Mouse (Mus musculus) MEL (cell line): ENCODE results near the gene Dydc2. TPM values are rescaled to one million over a fixed set of nuclear protein-coding genes. Genes with fewer than 3 reads are reported as not detected.

Experiments used
- DNase-seq: peaks from one replicate; pipeline ENCODE4 v3.0.0; 2011; ENCODE audit warnings: low read depth, low spot score
- H3K27ac ChIP-seq: 2 replicates; pipeline ENCODE4 v1.5.1; 2012; ENCODE audit warnings: low read depth, mild to moderate bottlenecking, control low read depth, low read length, moderate library complexity; ENCODE audit not compliant: control insufficient read depth
- H3K27me3 ChIP-seq, 2 experiments: fragments of 150-350 bp in 1 of 2; sonication (generic) in 1 of 2; 2 replicates each; pipeline ENCODE4 v1.6.1; 2012; ENCODE audit warnings: low read length in 2 of 2, mild to moderate bottlenecking in 2 of 2, improper control_type of control experiment in 1 of 2, moderate library complexity in 1 of 2; ENCODE audit not compliant: insufficient read depth in 2 of 2, control insufficient read depth in 1 of 2
- H3K36me3 ChIP-seq, 2 experiments: 2 replicates each; pipeline ENCODE4 v1.6.1; 2012 to 2014; ENCODE audit warnings: low read length in 2 of 2, improper control_type of control experiment in 1 of 2, inconsistent platforms in 1 of 2, mild to moderate bottlenecking in 1 of 2; ENCODE audit not compliant: insufficient read depth in 2 of 2, control insufficient read depth in 1 of 2
- H3K4me1 ChIP-seq, 2 experiments: fragments of 150-350 bp in 1 of 2; sonication (generic) in 1 of 2; 2 replicates each; pipeline ENCODE4 v1.6.1; 2012; ENCODE audit warnings: low read length in 2 of 2, improper control_type of control experiment in 1 of 2, mild to moderate bottlenecking in 1 of 2; ENCODE audit not compliant: insufficient read depth in 2 of 2, control insufficient read depth in 1 of 2
- H3K4me3 ChIP-seq, 2 experiments: fragments of 150-350 bp in 1 of 2; sonication (generic) in 1 of 2; 2 replicates each; pipeline ENCODE4 v1.5.1; 2012; ENCODE audit warnings: low read depth in 2 of 2, low read length in 2 of 2, mild to moderate bottlenecking in 2 of 2, moderate library complexity in 2 of 2, control low read depth in 1 of 2, improper control_type of control experiment in 1 of 2; ENCODE audit not compliant: control insufficient read depth in 1 of 2, insufficient read depth in 1 of 2
- H3K79me2 ChIP-seq: 2 replicates; pipeline ENCODE4 v1.6.1; 2012; ENCODE audit warnings: mild to moderate bottlenecking, low read length, moderate library complexity; ENCODE audit not compliant: control insufficient read depth, poor library complexity, insufficient read depth
- H3K9ac ChIP-seq: 2 replicates; pipeline ENCODE4 v1.6.1; 2012; ENCODE audit warnings: low read depth, mild to moderate bottlenecking, control low read depth, low read length, moderate library complexity; ENCODE audit not compliant: control insufficient read depth, poor library complexity, severe bottlenecking
- H3K9me3 ChIP-seq: fragments of 150-350 bp; sonication (generic); replicated peaks from 2 replicates; pipeline ENCODE4 v1.6.1; 2012; ENCODE audit warnings: mild to moderate bottlenecking, low read length, improper control_type of control experiment, moderate library complexity; ENCODE audit not compliant: insufficient read depth
- CTCF ChIP-seq, 3 experiments: IDR thresholded peaks in 2 of 3; conservative IDR thresholded peaks in 1 of 3; 2 replicates each; pipeline ENCODE4 v1.5.1; 2011 to 2012; ENCODE audit warnings: low read length in 3 of 3, low read depth in 2 of 3, mild to moderate bottlenecking in 2 of 3, improper control_type of control experiment in 1 of 3, inconsistent platforms in 1 of 3, mixed read lengths in 1 of 3, moderate library complexity in 1 of 3; ENCODE audit not compliant: control insufficient read depth in 1 of 3, insufficient read depth in 1 of 3, poor library complexity in 1 of 3, severe bottlenecking in 1 of 3
- E2F4 ChIP-seq: IDR thresholded peaks from 2 replicates; pipeline ENCODE4 v1.6.1; 2011; ENCODE audit warnings: low read depth, low read length, improper control_type of control experiment, borderline replicate concordance
- GATA1 ChIP-seq: IDR thresholded peaks from 2 replicates; pipeline ENCODE4 v1.6.1; 2011; ENCODE audit warnings: low read depth, low read length, improper control_type of control experiment
- MAFK ChIP-seq: IDR thresholded peaks from 2 replicates; pipeline ENCODE4 v1.6.1; 2011; ENCODE audit warnings: low read depth, mild to moderate bottlenecking, low read length, improper control_type of control experiment, borderline replicate concordance
- MEF2A ChIP-seq: IDR thresholded peaks from 2 replicates; pipeline ENCODE4 v1.6.1; 2014; ENCODE audit warnings: low read depth, mild to moderate bottlenecking, inconsistent platforms, low read length, improper control_type of control experiment; ENCODE audit not compliant: poor library complexity, insufficient replicate concordance, severe bottlenecking; ENCODE audit errors: extremely low read depth
- MXI1 ChIP-seq: IDR thresholded peaks from 2 replicates; pipeline ENCODE4 v1.6.1; 2011; ENCODE audit warnings: mild to moderate bottlenecking, low read depth, low read length, improper control_type of control experiment
- NELFE ChIP-seq: IDR thresholded peaks from 2 replicates; pipeline ENCODE4 v1.6.1; 2011; ENCODE audit warnings: low read depth, low read length, improper control_type of control experiment
- NRF1 ChIP-seq: IDR thresholded peaks from 2 replicates; pipeline ENCODE4 v1.6.1; 2014; ENCODE audit warnings: low read depth, mild to moderate bottlenecking, inconsistent platforms, low read length, improper control_type of control experiment, moderate library complexity; ENCODE audit not compliant: poor library complexity, insufficient read depth, severe bottlenecking
- RAD21 ChIP-seq: IDR thresholded peaks from 2 replicates; pipeline ENCODE4 v1.6.1; 2011; ENCODE audit warnings: mild to moderate bottlenecking, low read depth, low read length, improper control_type of control experiment
- SIN3A ChIP-seq: IDR thresholded peaks from 2 replicates; pipeline ENCODE4 v1.6.1; 2012; ENCODE audit warnings: low read length, improper control_type of control experiment, inconsistent platforms
- SMC3 ChIP-seq: IDR thresholded peaks from 2 replicates; pipeline ENCODE4 v1.6.1; 2011; ENCODE audit warnings: low read depth, low read length, improper control_type of control experiment
- TAL1 ChIP-seq: IDR thresholded peaks from 2 replicates; pipeline ENCODE4 v1.6.1; 2012; ENCODE audit warnings: mild to moderate bottlenecking, inconsistent platforms, low read length, moderate library complexity, mixed read lengths
- TBP ChIP-seq: IDR thresholded peaks from 2 replicates; pipeline ENCODE4 v1.8.0; 2011; ENCODE audit warnings: low read depth, low read length, improper control_type of control experiment
- USF1 ChIP-seq: IDR thresholded peaks from 2 replicates; pipeline ENCODE4 v1.6.1; 2014; ENCODE audit warnings: low read depth, mild to moderate bottlenecking, inconsistent platforms, low read length, improper control_type of control experiment, moderate library complexity
- ZMIZ1 ChIP-seq: IDR thresholded peaks from 2 replicates; pipeline ENCODE4 v1.6.1; 2012; ENCODE audit warnings: low read depth, mild to moderate bottlenecking, inconsistent platforms, low read length, improper control_type of control experiment, moderate library complexity
- polyA plus RNA-seq, 2 experiments: library from polyadenylated mRNA; stranded (reverse) in 1 of 2; unstranded in 1 of 2; fragments of >175 nt in 1 of 2; fragments of >200 nt in 1 of 2; gene quantifications; 2 replicates each; pipeline versions ENCODE4 v1.2.1 to v1.2.4; 2012; ENCODE audit warnings: low replicate concordance in 2 of 2, low read depth in 1 of 2; ENCODE audit not compliant: insufficient read length in 2 of 2, insufficient read depth in 1 of 2, missing spikeins in 1 of 2
- total RNA-seq: library from RNA; depleted of rRNA; stranded (reverse); fragments of 300-350 nt; gene quantifications from 2 replicates; pipeline ENCODE4 v1.2.3, GENCODE M21; 2012

The Dydc2 gene
- total and polyA plus RNA-seq, 3 experiments = not detected

DNA sequence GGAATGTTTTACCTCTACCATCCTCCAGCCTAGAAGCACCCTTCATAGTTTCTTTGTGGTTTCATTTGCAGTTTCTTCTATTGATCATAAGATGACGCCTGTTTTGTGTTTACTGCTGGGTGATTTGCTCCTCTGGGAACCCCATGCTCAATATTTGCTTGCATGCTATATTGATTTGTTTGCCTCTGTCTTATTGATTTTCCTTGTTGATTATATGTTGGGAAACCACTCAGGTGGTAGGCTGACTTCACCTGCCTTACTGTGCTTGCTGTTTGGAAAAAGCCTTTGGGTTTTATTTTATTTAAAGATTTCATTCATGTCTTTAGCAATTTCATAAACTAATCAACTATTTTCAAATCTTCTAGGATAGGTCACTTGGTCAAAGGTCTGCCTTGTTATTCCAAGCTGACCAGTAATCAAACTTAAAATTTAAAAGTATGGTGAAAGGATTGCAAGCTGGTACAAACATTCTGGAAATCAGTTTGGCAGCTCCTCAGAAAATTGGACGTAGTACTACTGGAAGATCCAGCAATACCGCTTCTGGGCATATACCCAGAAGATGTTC is 27.4 kb upstream of the Dydc2 start:
- Histone ChIP-seq H3K9me3 (no peaks in the 10 kb centered on the region), H3K4me3 (no peak overlapping the region), H3K27me3 (no peaks in the 10 kb centered on the region), H3K79me2 (no peaks in the 10 kb centered on the region), H3K9ac (no peak overlapping the region), H3K36me3 (no peaks in the 10 kb centered on the region), H3K4me1 (no peaks in the 10 kb centered on the region), H3K27ac (no peak overlapping the region)
- DNase-seq = no peak
- no peak for TF ChIP-seq GATA1
- no peak for TF ChIP-seq SMC3
- no peak for TF ChIP-seq MXI1
- TF ChIP-seq E2F4 = no peak
- TF ChIP-seq CTCF (IDR thresholded peaks at IDR 0.05 in 2 of 3, conservative IDR thresholded peaks at IDR 0.05 in 1 of 3; ENCODE audit: control insufficient read depth in 1 of 3, insufficient read depth in 1 of 3, low read depth in 2 of 3, low read length in 3 of 3, poor library complexity in 1 of 3, severe bottlenecking in 1 of 3) = no peak
- TF ChIP-seq NRF1 = no peak
- TF ChIP-seq TBP = no peak
- no peak for TF ChIP-seq MAFK
- no peak for TF ChIP-seq TAL1
- TF ChIP-seq ZMIZ1 = no peak
- TF ChIP-seq USF1 = no peak
- TF ChIP-seq MEF2A = no peak

DNA sequence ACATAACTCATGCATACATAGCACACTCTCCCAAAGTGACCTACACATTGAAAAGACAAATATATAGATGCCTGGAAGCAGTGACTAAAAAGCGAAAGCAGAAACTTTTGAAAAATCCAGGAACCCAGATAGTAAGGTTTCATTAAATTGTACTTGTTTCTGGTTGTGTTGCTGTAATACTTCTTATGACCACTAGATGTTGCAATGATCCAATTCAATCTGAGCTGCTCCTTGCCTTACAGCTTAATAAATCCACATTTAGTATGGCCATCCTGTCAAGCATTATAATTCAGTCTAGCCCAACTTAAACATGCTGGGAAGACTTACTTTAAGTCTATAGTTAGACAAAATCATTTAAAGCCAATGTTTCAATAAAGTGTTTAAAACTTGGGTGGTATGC is 25.1 kb upstream of the Dydc2 start:
- no peaks in the 10 kb centered on the region for H3K79me2 ChIP-seq
- H3K9ac ChIP-seq = no peak overlapping the region
- no peak overlapping the region for H3K27ac ChIP-seq
- no peaks in the 10 kb centered on the region for H3K36me3 ChIP-seq
- no peaks in the 10 kb centered on the region for H3K9me3 ChIP-seq
- peak; percentile 63 for TF ChIP-seq RAD21
- TF ChIP-seq NELFE = no peak
- no peak for TF ChIP-seq TAL1
- peak in 2 of 3 experiments; percentile 68 to 78; a peak in 4 of 6 replicates for TF ChIP-seq CTCF (IDR thresholded peaks at IDR 0.05 in 2 of 3, conservative IDR thresholded peaks at IDR 0.05 in 1 of 3; ENCODE audit: control insufficient read depth in 1 of 3, insufficient read depth in 1 of 3, low read depth in 2 of 3, low read length in 3 of 3, poor library complexity in 1 of 3, severe bottlenecking in 1 of 3)
- TF ChIP-seq SIN3A = no peak
- TF ChIP-seq ZMIZ1 = no peak
- TF ChIP-seq SMC3 = peak; percentile 49
- TF ChIP-seq, all 39 proteins: peak for 3
- no peaks in the 10 kb centered on the region for H3K27me3 ChIP-seq
- H3K4me3 ChIP-seq = no peak overlapping the region
- H3K4me1 ChIP-seq = no peaks in the 10 kb centered on the region
- DNase-seq = peak; percentile 45
